Mouse (Mus musculus): ENCODE results near the gene Csnk1g1. TPM values are rescaled to one million over a fixed set of nuclear protein-coding genes. Genes with fewer than 3 reads are reported as not detected.

The Csnk1g1 gene
- total RNA-seq, 2 experiments from 2014 or later, result 15.3 to 18.6 TPM

DNA sequence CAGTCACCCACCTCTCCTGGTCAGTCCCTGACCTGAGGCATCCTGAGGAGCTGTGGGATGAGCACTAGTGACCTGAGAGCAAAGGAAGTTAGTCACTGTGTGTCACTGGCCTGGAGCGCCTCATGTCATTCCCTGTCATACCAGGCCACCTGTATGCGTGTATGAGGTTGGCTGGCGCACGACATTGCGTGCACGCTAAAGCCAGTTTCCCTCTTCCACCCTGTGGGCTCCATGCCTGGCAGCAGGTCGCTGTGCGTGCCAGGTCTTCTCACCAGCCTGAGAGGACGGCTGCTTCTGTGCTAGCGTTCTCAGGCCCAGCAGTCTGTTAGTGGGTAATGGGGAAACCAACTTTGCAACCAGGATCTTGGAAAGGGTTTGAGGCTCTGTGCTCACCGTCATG, 155.6 kb downstream of the Csnk1g1 start:
- intact Hi-C loops (cut with DNase I), result loop anchor here (5.0 kb wide), 1 partner anchor 58 kb away; no protein-coding TSS in a partner anchor
- no peak for DNase-seq

DNA sequence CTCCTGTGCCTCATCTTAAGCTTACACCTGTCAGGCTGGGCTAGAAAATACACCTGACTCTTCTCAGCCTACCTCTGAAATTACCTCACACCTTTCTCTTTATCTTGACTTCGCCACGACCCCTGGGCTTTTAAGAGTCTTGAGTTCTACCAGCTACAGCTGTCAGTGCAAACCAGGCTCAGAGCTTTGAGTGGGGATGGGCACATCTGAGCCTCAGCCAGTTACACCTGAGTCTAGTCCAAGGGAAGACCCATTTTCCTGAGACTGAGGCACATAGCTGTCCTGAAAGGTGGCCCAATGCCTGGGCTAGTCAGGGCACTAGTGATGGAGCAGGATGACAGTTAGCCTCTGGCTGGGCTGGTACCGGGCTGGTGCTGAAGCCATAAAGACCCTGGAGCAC, 158.1 kb downstream of the Csnk1g1 start:
- DNase-seq, result no peak
- intact Hi-C loops (cut with DNase I), result loop anchor here (2.0 kb wide), 1 partner anchor 22 kb away; no protein-coding TSS in a partner anchor

DNA sequence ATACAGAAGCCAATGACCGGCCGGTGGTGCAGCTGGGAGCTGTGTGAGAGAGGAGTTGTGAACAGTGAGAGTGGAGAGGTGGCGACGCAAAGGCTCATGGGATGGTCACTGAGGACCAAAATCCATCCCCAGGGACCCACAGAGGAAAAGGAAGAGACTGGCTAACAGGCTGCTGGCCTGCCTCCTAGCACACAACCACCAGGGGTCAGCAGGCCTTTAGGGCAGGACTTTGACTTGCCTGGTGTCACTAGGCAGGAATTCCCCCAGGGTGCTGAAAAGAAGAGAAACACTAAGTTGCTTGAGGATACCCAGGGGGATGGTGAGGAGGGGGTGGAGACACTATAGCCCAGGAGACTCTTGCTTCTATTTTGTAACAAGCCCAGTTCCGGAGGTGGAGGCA, 158.8 kb downstream of the Csnk1g1 start:
- intact Hi-C loops (cut with DNase I), result loop anchor here (2.0 kb wide), 1 partner anchor 21 kb away; no protein-coding TSS in a partner anchor
- DNase-seq, result peak; percentile 55 to 72

DNA sequence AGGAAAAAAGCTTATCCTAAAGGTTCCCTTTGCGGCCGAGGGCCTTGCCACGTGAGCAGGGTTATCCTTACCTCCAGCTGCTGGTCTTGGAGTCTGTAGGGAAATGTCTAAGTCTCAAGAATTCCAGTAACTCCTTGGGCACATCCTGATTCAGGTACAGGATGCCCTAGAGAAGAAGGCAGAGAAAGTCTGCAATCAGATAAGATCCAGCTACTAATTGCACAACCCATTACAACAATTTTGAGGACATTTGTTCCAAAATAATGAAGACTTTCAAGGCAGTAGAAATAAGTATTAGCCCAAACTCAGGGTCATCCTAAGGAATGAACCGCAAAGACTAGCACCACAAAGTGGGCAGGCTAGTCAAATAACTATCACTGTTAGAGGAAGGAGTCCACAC, 159.3 kb downstream of the Csnk1g1 start:
- no peak for DNase-seq
- intact Hi-C loops (cut with DNase I), result no loop called here

DNA sequence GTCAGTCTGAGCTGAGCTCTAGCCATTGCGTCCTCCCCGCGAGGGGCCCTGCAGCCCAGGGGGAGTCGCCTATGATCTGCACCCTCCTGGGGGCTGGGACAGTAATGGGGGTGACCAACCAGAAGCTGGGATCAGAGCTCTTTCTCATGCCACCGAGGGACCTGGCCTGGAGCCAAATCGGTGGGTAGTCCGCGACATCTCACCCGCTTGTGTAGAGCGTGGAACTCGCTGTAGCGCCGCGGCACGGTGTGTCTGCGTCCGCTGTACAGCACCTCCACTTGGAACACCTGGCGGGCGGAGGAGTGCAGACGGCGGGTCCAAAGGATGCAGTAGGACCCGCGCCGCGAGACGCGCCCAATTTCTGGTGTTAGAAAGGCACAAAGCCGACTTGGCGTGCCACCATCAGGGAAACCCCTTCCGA, 160.3 kb downstream of the Csnk1g1 start:
- intact Hi-C loops (cut with DNase I), result no loop called here

DNA sequence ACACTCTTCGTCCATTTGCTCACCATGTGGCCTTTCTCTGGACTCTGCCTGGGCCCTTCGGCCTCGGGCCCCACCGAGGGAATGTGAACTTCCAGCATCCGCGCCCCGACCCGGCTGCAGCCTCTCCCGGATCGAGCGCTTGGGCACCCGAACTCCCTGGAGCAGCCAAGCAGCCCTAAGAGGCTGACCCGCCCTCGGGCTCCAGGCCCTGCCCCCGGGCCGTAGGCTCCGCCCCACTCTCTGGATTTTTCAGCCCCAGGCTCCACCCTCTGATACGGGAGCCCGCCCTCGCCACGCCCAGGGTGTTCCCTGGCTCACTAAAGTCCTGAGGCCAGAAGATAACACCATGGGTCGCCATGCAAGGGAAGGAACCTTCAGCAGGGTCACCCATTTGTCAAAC, 160.9 kb downstream of the Csnk1g1 start, which contains the start of gene Snx22:
TSS of gene Snx22 (minus strand) at position 137 of the 400 bp plus-strand sequence.
- intact Hi-C loops (cut with DNase I), result no loop called here
- DNase-seq, result peak; percentile 74 to 84

More for the DNA sequence above, 160.3 kb downstream of the Csnk1g1 start:
- DNase-seq, result peak in 1 of 2 experiments; percentile 45

DNA sequence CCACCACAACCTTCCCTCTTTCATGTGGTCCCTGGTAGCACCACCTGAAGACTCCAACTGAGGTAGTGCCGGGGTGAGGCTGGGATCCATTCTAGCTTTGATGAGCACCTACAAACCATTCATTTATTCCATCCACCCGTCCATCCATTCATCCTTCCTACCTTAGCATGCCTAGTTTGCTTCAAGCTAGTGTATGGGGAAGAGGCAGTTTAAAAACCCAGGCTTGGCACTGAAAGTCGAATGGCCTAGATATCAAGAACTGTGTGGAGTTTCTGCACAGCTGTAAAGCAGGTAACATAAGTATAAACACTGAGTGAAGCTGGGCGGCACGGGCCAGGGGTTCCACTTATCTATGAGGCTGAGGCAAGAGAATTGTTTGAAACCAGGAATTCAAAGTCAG, 161.4 kb downstream of the Csnk1g1 start:
- intact Hi-C loops (cut with DNase I), result no loop called here

DNA sequence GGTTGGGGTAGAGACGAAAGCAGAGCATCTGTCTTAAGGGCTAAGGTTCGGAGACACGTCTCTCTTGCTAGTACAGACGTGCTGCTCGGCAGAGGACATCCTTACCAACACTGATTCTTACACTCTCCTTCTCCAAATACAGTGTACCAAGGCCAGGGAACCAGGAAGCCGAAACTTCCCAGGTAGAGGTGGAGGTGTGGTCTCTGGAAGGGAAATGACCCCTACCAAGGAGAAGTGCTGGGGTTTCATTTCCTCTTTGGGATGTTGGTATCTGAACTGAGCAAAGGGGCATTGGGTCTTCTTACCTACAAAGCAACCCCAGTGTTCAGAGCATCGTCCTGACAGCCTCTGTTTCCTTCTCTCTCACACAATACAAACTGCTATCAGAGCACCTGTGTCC, 164.0 kb downstream of the Csnk1g1 start:
- intact Hi-C loops (cut with DNase I), result no loop called here
- DNase-seq, result no peak

More for the DNA sequence above, 161.4 kb downstream of the Csnk1g1 start:
- DNase-seq, result no peak

DNA sequence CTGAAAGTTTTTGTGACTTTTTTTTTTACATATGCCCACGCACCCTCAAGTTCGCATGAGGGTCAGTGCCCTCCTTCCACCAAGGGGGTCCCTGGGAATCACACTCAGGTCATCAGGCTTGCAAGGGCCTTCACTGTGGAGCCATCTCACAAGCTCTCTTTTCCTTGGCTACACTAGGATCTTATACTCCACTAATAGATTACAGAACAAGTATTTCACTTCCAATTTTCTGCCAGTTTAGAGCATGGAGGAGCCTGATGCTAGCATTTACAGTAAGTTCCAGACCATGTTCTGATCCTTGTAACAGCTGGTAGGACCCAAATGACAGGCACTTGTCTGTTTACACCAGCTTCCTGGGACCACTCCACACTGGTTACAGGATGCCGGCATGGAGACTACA, 169.3 kb downstream of the Csnk1g1 start:
- no peak for DNase-seq
- intact Hi-C loops (cut with DNase I), result no loop called here

DNA sequence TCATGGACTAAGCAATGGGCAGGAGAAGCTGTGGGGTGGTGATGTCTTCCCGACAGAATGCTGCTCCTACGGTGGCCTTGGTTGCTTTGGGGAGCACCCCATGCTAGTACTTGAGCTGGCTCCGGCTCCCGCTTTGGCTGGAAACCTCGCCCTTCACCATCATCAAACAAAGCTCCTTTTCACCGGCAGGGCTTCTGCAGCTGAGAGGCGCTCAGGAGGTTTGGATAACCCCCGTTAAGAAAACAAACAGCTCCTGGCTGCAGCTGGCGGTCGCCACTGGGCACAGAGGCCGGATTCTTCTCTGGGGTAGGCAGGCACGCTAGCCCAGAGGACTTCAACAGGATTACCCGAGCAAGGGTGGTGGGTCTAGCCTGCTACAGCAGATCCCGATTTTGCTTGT, 169.8 kb downstream of the Csnk1g1 start:
- intact Hi-C loops (cut with DNase I), result no loop called here
- DNase-seq, result no peak

DNA sequence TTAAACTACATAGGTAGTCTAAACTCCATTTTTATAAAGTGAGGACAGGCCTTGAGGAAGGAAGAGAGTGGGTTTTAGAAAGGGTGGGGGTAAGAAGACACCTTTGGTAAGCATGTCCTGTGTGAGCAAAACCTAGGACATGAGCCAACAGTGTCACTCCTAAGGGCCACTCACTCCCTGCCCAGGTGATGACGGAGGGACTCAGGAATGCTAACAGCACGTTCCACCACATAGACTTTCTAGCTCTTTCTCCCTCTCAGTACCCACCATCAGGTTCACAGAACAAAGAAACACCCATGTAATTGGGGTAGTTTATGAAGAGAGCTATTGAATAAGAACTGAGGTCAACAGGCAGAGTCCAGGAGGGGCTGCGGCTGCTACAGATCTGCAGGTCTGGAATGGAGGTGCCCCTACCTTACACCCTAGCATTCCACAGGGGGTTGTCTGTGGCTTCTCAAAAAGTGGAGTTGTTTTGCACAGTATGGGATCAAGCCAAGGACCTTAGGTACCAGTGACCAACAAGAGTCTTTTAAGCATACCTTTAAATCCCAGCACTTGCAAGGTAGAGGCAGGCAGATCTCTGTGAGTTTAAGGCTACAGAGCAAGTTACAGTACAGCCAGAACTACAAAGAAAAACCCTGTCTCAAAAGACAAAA, 172.2 kb downstream of the Csnk1g1 start:
- DNase-seq, result no peak
- intact Hi-C loops (cut with DNase I), result no loop called here

DNA sequence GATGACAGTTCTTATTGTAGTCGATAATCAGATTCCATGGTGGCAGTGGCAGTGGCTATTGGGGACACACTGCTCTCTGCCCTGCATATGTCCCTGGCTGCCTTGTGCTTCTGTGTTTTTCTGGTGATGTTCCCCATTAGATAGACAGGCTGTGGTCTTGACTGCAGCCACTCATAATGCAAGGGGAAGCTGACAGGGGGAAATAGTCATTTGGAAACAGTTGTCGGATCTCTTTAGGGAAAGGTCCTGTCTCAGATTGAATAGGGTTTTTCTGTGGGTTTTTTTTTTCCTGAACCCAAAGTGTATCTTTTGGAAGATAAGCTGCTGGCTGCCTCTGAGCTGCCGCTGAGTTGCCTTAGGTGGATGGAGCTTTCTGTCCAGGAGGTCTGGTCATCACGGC, 173.3 kb downstream of the Csnk1g1 start:
- intact Hi-C loops (cut with DNase I), result no loop called here
- no peak for DNase-seq

DNA sequence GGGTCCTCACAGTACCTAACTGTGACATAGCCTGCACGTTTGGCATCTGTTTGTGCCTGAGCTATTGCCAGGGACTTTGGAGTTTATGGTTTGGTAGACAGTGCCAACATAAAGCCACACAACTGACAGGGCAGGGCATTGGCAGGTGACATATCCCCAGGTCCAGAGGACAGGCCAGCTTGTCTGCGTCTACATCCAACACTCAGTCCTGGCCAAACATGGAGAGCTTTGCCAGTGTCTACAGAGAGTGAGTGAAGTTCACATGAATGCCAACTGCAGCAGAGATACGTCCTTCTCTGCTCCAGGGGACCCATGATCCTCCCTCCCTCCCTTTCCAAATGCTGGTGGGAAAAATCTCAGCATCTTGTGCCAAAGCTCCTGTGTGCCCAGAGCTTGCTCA, 175.4 kb downstream of the Csnk1g1 start:
- intact Hi-C loops (cut with DNase I), result no loop called here
- no peak for DNase-seq

DNA sequence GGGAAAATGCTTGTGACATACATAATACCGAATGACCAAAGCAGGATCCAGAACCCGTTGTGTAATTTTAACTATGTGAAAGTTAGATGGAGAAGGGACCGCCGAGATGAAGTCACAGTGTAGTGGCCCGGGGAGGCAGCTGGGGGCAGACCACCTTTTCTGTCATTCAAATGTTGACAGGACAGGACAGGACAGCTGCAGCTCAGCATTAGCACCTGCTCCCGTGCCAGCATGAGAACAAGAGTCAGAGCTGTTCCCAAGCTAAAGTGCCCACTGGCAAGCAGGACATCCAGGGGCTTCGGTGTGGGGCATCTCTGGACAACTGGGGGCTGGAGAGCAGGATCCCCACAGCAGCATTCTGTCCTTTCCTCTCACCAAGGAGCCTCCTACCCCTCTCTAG, 178.3 kb downstream of the Csnk1g1 start:
- no peak for DNase-seq
- intact Hi-C loops (cut with DNase I), result loop anchor here (5.0 kb wide), 1 partner anchor 180 kb away; the partner anchor contains the start of genes Csnk1g1 and Trip4

DNA sequence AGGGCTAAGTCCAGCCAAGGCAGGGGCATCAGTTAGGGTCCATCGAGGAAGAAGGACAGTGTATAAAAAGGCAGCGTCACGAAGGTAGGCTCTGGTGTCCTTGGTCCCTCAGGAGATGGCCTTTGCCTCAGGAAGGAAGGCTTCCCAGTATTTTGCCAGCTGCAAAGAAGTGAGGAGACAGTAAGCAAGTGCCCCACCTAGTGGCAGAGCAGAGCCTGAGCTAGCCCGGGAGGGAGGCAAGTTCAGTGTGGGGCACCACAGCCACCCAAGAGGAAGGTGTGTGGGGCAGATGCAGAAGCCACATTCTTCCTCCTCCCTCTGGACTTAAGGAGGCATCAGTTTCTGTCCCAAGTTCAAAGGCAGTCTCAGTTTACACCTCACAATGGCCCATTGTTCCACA, 179.7 kb downstream of the Csnk1g1 start:
- intact Hi-C loops (cut with DNase I), result loop anchor here (2.0 to 5.0 kb wide), 2 partner anchors 22 to 181 kb away; partner anchors contain the start of genes Csnk1g1 and Trip4

DNA sequence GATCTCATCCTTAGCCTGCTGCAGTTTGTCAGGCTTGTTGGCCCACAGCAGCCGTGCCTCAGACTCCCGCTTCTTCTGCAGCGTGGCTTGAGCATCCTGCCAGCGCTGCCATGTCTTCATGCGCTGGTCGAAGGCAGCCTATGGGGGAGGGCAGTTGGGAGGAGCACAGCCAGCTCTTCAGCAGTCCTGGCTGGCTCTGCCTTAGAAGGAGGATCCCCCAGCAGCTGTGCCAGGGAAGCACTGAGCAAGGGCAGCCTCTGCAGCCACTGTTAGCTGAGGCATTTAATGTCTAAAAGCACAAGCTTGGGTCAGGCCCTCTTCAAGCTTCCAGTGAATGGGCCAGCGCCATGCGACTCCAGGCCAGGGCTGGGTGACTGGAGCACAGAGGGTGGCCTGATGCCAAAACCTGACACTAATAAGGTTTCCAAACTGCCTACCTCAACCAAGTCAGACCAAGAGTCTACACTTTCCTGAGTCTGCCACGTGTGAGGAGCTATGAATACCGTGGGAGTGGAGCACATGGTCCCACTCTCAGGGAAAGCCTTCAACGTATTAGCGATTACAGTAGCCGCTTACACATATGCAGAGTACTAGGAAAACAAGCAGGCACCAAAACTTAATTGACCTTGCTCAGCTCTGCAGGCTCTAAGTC, 182.0 kb downstream of the Csnk1g1 start:
- DNase-seq, result no peak
- intact Hi-C loops (cut with DNase I), result no loop called here

More for the DNA sequence above, 179.7 kb downstream of the Csnk1g1 start:
- peak; percentile 55 to 69 for DNase-seq

DNA sequence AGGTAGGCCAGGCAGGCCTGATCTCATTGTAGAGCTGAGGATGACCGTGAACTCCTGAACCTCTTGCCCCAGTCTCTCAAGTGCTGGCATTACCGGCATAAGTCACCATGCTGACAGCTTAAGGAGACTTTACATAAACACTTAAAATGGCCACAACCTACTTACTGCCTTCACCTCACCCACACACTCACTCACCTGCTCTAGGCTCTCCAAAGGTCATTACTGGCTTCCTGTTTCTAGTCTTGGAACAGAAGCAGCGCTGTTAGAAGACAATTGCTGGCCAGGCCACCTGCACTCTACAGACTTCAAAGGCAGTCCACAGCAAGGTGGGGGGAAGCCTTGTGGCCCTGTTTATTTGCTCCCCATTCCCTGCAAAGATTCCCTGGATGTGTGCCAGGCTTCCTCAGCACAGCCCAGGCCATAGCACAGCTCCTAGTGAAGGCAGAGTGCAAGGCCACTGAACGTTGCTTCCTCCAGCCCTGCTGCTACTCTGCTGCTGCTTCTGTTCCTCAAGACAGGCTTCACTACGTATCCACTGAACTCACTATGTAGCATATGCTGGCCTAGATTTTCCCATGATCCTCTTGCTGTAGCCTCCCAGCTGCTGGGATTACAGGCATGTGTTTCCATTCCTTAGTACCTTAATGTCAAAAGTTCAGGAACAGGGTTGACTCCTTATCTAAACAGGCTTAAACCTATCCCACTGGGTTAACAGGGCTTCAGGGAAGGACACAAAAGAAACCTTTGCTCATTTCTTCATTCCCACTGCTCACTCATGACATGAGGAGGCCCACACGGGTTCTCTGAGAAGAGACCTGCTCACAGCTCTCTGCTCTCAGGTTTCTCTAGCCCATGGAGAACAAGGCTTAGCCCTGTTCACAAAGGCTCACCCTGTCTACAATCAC, 182.9 kb downstream of the Csnk1g1 start:
- no peak for DNase-seq
- intact Hi-C loops (cut with DNase I), result no loop called here

DNA sequence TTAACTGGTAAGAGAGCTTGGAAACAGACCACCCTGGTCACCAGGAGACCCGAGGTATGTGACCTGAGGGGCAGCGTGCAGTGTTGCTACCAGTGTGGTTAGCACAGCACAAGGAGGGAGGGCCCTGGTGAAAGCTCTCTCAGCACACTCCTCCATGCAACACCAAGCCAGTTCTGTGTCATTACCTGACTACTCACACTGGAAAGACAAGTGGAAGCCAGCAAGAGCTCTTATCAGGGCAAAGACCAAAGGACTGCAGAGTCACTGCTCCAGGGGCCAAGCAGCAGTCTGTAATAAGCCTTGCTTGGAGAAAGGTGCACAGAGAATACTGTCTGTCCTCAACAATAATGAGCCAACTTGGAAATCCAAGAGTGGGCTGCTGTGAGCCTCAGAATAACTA, 183.9 kb downstream of the Csnk1g1 start:
- no peak for DNase-seq
- intact Hi-C loops (cut with DNase I), result no loop called here

Data from heart, postnatal 10 days (tissue).